Mouse (Mus musculus) right cerebral cortex, postnatal 36 days (tissue): ENCODE measurements around the gene Fam122a.

Experiments used
- DNase-seq, 2 experiments: peaks; one replicate each; pipeline ENCODE4 v3.0.0; 2022; ENCODE audit warnings: low spot score in 2 of 2, mixed read lengths in 1 of 2

Fam122a gene

GRCm38 (mm10) chr19:24476929-24477882, at the start of gene Fam122a:
Gene Fam122a (minus strand): TSS chr19:24477356.
- DNase-seq, result peak; percentile 82 to 83

GRCm38 (mm10) chr19:24523476-24524313, 46.5 kb upstream of the Fam122a start:
- DNase-seq, result peak; percentile 46 to 63

- DNase-seq, result no peak
Measured at GRCm38 (mm10) chr19:24521997-24522396, 44.8 kb upstream of the Fam122a start.

DNA sequence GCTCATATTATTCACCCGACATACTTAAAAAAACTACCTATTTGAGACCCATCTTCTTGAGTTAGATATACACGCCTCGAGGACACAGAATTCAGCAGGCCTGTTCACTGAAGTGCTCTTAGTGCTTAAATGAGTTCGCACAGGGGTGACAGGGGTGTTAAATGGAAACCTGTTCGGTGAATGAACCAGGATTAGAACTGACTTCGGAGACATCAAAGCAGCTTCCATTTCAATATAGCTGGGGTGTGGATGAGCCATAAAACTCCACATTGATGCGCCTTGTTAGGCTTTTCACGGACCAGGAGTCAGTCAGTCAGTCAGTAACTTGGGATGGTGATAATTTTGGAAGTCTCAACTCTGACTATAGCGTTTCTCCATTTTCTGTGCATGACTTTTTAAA, 44.0 kb upstream of the Fam122a start:
- no peak for DNase-seq

GRCm38 (mm10) chr19:24519732-24520409, 42.7 kb upstream of the Fam122a start:
- no peak for DNase-seq

DNA sequence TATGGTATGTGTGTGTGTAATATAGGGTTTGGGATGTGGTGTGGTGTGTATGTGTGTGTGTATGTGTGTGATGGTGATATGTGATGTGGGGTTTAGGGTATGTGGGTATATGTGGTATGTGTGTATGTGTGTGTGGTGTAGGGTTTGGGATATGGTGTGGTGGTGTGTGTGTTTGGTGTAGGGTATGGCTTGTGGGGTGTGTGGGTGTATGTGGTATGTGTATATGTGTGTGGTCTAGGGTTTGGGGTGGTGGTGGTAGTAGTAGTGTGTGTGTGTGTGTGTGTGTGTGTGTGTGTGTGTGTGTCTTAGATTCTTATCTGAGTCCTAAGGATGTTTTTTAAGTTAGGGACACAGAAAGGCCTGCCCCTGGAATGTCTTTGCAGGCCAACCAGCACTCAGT, 41.2 kb upstream of the Fam122a start:
- DNase-seq, result no peak

- DNase-seq, result no peak
Measured at GRCm38 (mm10) chr19:24517057-24517456, 39.9 kb upstream of the Fam122a start.

DNA sequence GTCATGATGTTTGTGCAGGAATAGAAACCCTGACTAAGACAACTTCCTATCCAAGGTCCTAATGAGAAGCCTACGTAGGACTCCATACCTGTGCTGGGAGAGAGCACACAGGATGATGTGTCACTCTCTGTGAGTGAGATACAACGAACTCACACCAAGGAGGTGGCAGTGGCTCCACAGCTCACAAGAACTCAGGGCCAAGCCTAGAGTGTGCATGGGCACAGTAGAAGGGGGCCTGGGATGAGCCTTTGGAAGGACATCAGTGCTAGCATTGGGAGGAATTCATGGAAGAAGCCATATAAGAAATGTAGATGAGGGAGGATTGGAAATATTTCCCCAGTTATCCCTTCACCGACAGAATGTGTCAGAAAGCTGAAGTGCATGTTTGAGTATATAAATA, 38.8 kb upstream of the Fam122a start:
- DNase-seq, result no peak

DNA sequence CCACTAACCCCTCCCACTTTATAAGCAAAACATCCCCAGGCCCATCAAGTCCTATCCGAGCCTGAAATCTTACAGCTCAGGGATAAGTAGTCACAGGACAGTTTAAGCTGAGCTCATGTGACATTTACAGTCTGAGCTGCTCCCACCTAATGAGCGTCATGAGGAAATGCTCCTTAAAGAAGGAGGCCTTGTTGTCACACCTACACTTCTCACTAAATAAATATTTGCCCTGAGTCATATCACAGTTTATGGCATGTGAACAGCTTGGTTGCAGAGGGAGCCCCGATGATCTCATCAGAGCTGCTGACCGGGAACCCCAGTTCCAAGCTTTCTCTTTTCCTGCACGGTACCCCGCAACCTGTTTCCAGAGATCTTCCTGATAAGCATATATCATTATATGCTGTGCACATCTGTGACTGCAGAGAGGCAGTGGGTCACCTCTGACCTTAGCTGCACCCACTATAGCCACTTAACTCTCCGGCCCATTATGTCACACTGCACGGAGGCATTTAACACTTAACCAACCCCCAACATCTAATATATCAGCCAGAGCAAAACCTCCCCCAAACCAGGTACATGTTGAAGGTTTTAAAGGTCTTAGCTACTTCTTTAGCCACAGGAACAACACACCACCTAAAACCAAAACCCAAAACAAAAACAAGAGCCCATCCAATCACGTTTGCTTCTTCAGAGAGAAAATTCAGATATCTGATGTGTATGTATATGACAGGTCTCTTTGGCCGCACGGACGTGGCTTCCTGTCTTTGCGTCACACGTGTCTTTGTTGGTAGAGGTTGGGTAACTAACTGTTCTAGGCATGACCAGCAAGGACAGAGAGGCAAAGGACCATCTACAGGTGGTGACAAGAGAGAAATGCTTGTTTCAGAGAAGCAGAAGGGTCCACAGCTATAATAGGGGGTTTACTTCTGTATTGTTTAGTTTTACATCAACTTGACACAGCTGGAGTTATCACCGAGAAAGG, 37.8 kb upstream of the Fam122a start:
- no peak for DNase-seq

DNA sequence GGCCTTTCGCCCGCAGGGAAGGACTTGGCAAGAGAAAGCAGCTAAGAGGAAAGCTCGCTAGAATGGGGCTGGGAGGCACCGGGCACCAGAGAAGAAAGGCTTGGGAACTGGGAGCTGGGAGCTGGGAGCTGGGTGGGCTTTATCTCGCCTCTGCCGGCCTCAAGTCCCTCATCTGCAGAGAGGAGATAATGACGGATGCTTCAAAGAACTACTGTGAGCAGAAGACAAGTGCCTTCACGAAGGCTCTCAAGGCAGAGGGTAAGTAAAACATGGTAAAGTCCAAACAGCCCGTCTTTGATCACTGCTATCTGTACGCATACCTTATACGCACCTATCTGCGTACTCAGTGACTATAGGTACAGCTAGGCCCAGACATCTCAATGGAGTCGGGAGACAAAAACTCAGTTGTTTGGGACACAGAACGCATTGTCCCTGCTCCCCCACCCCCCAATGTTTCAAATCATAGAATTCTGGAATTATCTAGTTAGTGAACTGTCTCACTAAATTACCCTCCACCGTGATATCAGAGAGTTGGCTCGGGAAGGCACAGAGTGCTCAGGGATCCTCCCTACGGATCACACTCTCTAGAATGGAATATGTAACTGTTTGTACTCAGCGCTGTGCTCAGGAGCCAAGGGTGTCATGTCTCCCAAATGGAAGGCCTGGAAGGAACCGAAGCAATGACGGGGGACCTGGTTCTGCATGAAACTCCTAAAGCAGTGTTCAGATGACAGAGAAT, 36.1 kb upstream of the Fam122a start:
- no peak for DNase-seq

DNA sequence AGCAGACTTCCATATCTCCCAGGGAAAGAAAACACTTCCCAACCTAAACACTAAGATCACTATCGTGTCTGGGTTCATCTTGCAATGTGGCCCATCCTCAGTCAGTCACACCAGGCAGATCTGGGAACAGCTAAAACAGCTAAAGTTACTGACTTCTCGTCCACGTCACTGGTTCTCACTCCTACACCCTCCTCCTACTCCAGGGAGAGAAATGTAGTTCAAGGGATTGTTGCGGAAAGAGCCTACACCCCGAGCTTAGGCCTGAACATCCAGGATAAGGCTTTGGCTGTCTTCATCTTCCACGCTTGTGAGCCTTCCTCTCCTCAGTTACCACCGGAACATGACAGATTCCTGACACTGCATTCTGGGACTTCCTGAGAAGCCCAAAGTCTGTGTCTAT, 34.8 kb upstream of the Fam122a start:
- DNase-seq, result peak in 1 of 2 experiments; percentile 25

DNA sequence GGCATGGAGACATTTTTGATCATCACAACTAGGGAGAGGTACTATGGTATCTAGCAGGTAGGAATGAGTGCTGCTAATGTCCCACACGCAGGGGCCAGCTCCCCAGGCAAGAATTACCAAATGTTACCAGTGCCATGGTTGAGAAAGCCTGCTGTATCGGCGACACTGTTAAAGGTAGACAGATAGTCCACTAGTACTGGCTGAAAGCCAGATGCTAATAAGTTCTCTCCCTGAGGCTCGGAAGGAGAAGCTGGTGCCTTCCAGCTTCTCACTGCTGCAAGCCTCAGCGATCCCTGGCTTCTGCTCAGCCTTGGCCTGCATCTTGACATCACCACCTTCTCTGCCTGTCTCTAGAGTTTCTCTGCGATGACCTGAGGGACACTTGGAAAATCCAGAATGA, 32.2 kb upstream of the Fam122a start:
- no peak for DNase-seq

- no peak for DNase-seq
Measured at GRCm38 (mm10) chr19:24508087-24508767, 31.1 kb upstream of the Fam122a start.

DNA sequence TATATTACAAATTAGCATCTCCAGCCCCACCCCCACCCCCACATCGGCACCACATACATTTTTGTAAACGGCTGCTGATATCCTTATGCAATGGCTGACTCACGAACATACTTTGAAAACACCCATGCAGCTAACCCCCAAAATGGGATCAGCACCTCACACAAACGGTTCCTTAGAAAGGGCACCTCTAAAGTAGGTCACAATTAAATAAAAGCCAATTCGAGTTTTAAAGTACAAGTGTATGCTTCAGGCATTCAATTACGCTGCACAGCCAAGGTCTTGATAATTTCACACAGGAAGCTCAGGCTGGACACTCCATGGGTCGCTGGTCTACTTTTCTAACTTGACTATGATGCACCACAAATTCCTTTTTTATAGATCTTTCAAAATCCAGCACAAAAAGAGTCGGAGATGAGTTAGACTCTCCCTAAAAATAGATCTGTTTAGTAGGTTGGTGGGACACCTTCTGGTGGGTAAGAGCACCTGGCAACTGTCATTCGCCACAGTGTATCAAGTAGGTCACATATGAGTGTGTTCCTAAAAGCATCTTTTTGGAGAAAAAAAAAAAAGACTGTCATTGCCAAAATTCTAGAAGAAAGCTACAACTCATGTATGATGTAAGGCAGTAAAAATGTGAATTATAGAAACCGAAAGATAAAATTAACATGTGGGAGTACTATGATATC, 25.7 kb upstream of the Fam122a start:
- DNase-seq, result no peak

- DNase-seq, result no peak
Measured at GRCm38 (mm10) chr19:24501525-24501924, 24.4 kb upstream of the Fam122a start.

DNA sequence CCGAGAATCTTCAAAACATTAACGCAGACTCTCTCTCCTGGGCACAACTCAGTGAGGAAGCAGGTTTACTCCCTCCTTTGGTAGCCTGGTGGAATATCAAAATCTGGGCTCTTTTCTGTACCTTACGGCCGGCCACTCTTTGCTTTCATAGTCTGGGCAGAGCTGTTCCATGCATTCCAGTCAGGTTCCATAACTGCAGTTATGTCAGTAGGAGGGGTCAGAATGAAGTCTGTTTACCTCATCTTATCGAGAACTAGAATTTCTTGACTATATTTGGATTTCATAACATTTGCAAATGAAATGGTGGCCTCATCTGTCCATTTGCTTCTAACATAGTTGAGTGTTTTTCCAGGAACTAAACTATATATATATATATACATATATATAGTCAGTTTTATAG, 23.3 kb upstream of the Fam122a start:
- DNase-seq, result no peak

DNA sequence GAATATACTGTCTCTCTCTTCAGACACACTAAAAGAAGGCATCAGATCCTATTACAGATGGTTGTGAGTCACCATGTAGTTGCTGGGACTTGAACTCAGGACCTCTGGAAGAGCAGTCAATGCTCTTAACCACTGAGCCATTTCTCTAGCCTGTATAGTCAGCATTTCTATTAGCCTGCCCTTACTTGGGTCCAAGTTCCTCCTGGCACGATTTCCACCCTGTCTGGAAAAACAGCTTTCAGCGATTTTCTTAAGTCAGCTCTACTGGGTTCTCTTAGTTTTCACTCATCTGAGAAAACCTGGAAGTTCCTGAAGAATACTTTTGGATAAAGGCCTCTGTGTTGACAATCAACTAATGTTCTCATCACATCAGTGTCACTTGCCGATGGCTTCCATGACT, 22.1 kb upstream of the Fam122a start:
- DNase-seq, result no peak

DNA sequence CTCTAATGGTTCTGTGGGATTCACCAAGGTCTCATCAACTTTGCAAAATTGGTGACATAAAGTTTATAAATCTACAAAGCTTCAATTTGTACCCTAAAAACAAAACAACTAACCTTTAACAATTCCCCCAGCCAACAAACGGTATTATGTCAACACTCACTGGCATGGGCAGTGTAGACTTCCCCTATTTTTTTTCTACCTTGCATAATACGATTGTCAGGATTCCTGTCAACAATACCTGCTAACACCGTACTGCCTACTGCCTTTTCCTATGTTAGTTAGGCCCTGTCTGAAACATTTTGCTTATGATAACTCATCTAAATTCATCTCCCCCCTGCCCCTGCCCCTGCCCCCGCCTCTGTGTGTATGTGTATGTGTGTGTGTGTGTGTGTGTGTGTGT, 16.7 kb upstream of the Fam122a start:
- DNase-seq, result no peak

- no peak for DNase-seq
Measured at GRCm38 (mm10) chr19:24491824-24492223, 14.7 kb upstream of the Fam122a start.
